Mouse (Mus musculus) frontal cortex, adult (tissue): ENCODE measurements around the gene Foxe3.

Source experiments
- ATAC-seq: cut with Nextera tagmentation; 2 replicates; pipeline ENCODE4 v1.9.2; 2017; ENCODE audit warnings: mild to moderate bottlenecking, moderate library complexity, mixed read lengths; ENCODE audit not compliant: low TSS enrichment

Foxe3 gene

GRCm38 (mm10) chr4:114917091-114917490 is 8.7 kb downstream of the Foxe3 start:
- no peak; the same call in 1 of the 2 replicates for ATAC-seq

- ATAC-seq, result no peak
These were observed 9.8 kb downstream of the Foxe3 start for GRCm38 (mm10) chr4:114916056-114916455.

GRCm38 (mm10) chr4:114913594-114913962 is 12.2 kb downstream of the Foxe3 start:
- ATAC-seq, result peak; percentile 74

GRCm38 (mm10) chr4:114912705-114913593 is 12.9 kb downstream of the Foxe3 start:
- ATAC-seq, result no peak

GRCm38 (mm10) chr4:114909602-114910484 is 16.0 kb downstream of the Foxe3 start:
- no peak for ATAC-seq

GRCm38 (mm10) chr4:114908829-114909601 is 16.8 kb downstream of the Foxe3 start, which contains the start of gene Foxd2:
Foxd2 (minus strand) TSS chr4:114908873.
- peak; percentile 41; the same call in 1 of the 2 replicates for ATAC-seq

GRCm38 (mm10) chr4:114907951-114908828 is 17.6 kb downstream of the Foxe3 start:
- no peak; the same call in 1 of the 2 replicates for ATAC-seq

- ATAC-seq, result no peak
These were observed 18.5 kb downstream of the Foxe3 start for GRCm38 (mm10) chr4:114907056-114907917.

- no peak for ATAC-seq
These were observed 19.7 kb downstream of the Foxe3 start for GRCm38 (mm10) chr4:114905969-114906680.

- no peak for ATAC-seq
These were observed 20.3 kb downstream of the Foxe3 start for GRCm38 (mm10) chr4:114905501-114905900.

- no peak for ATAC-seq
These were observed 22.4 kb downstream of the Foxe3 start for GRCm38 (mm10) chr4:114903422-114903782.

- ATAC-seq, result no peak
These were observed 23.0 kb downstream of the Foxe3 start for GRCm38 (mm10) chr4:114902641-114903421.

GRCm38 (mm10) chr4:114901643-114902351 is 24.0 kb downstream of the Foxe3 start:
- no peak for ATAC-seq

GRCm38 (mm10) chr4:114900866-114901642 is 24.8 kb downstream of the Foxe3 start:
- no peak for ATAC-seq

GRCm38 (mm10) chr4:114899885-114900284 is 25.9 kb downstream of the Foxe3 start:
- no peak for ATAC-seq

- ATAC-seq, result no peak
These were observed 28.0 kb downstream of the Foxe3 start for GRCm38 (mm10) chr4:114897853-114898252.

- ATAC-seq, result no peak
These were observed 43.6 kb downstream of the Foxe3 start for GRCm38 (mm10) chr4:114882232-114882631.
